Mouse (Mus musculus) testis, postnatal 14 days (tissue): ENCODE measurements at regions not wholly inside any gene's neighbourhood (a gene's known extent, or its start where the extent isn't known, plus 50 kb on each side); places are given as distances from the start of the nearest gene placed in this dataset.

ENCODE experiments used
- DNase-seq: peaks from one replicate; pipeline ENCODE4 v3.0.0; 2021; ENCODE audit warnings: low spot score

GRCm38 (mm10) chr19:26938911-26939310 is 53.2 kb downstream of the Gm815 start:
- peak; percentile 10 for DNase-seq

GRCm38 (mm10) chr19:26944006-26944405 is 58.3 kb downstream of the Gm815 start:
- DNase-seq = no peak

GRCm38 (mm10) chr19:26946562-26946961 is 60.9 kb downstream of the Gm815 start:
- no peak for DNase-seq

- no peak for DNase-seq
Observed at GRCm38 (mm10) chr19:26948479-26948878, 62.8 kb downstream of the Gm815 start.

- DNase-seq = no peak
Observed at GRCm38 (mm10) chr19:26949153-26949552, 63.5 kb downstream of the Gm815 start.

- DNase-seq = no peak
Observed at GRCm38 (mm10) chr19:26953348-26953747, 67.7 kb downstream of the Gm815 start.

- no peak for DNase-seq
Observed at GRCm38 (mm10) chr19:26966055-26966760, 80.5 kb downstream of the Gm815 start.

GRCm38 (mm10) chr19:26973058-26973457 is 87.4 kb downstream of the Gm815 start:
- no peak for DNase-seq

GRCm38 (mm10) chr19:26973773-26974548 is 88.3 kb downstream of the Gm815 start:
- no peak for DNase-seq

- no peak for DNase-seq
Observed at GRCm38 (mm10) chr19:26974576-26975204, 89.0 kb downstream of the Gm815 start.

GRCm38 (mm10) chr19:26976604-26977322 is 91.1 kb downstream of the Gm815 start:
- DNase-seq = no peak

- DNase-seq = no peak
Observed at GRCm38 (mm10) chr19:26977887-26978639, 92.4 kb downstream of the Gm815 start.

- DNase-seq = no peak
Observed at GRCm38 (mm10) chr19:26978640-26979007, 92.9 kb downstream of the Gm815 start.

- DNase-seq = no peak
Observed at GRCm38 (mm10) chr19:26979322-26979721, 93.6 kb downstream of the Gm815 start.

GRCm38 (mm10) chr19:26986672-26987071 is 101.0 kb downstream of the Gm815 start:
- no peak for DNase-seq

- DNase-seq = no peak
Observed at GRCm38 (mm10) chr19:26987197-26987596, 101.5 kb downstream of the Gm815 start.

GRCm38 (mm10) chr19:26987909-26988456 is 102.3 kb downstream of the Gm815 start:
- no peak for DNase-seq

GRCm38 (mm10) chr19:26994586-26995352 is 109.1 kb downstream of the Gm815 start:
- DNase-seq = no peak

GRCm38 (mm10) chr19:26999596-26999995 is 113.9 kb downstream of the Gm815 start:
- no peak for DNase-seq

- DNase-seq = no peak
Observed at GRCm38 (mm10) chr19:27021930-27022329, 136.2 kb downstream of the Gm815 start.

GRCm38 (mm10) chr19:27022917-27023316 is 137.2 kb downstream of the Gm815 start:
- no peak for DNase-seq
